Mouse (Mus musculus): ENCODE measurements around the gene Gng4.

Gng4 gene

GRCm38 (mm10) chr13:13820234-13821123 is 36.6 kb downstream of the Gng4 start:
- DNase-seq: no peak

- no peak for DNase-seq
Observed at GRCm38 (mm10) chr13:13824946-13825345, 41.1 kb downstream of the Gng4 start.

GRCm38 (mm10) chr13:13826533-13826932 is 42.7 kb downstream of the Gng4 start:
- DNase-seq: no peak

GRCm38 (mm10) chr13:13828125-13828524 is 44.3 kb downstream of the Gng4 start:
- no peak for DNase-seq

GRCm38 (mm10) chr13:13830469-13831074 is 46.7 kb downstream of the Gng4 start:
- no peak for DNase-seq

GRCm38 (mm10) chr13:13835180-13835579 is 51.3 kb downstream of the Gng4 start:
- no peak for DNase-seq

- DNase-seq: no peak
Observed at GRCm38 (mm10) chr13:13845021-13845420, 61.2 kb downstream of the Gng4 start.

- DNase-seq: no peak
Observed at GRCm38 (mm10) chr13:13847075-13847599, 63.3 kb downstream of the Gng4 start.

- no peak for DNase-seq
Observed at GRCm38 (mm10) chr13:13857190-13857589, 73.3 kb downstream of the Gng4 start.

- no peak for DNase-seq
Observed at GRCm38 (mm10) chr13:13862346-13862745, 78.5 kb downstream of the Gng4 start.

GRCm38 (mm10) chr13:13862941-13863340 is 79.1 kb downstream of the Gng4 start:
- no peak for DNase-seq

- no peak for DNase-seq
Observed at GRCm38 (mm10) chr13:13866339-13866738, 82.5 kb downstream of the Gng4 start.

- no peak for DNase-seq
Observed at GRCm38 (mm10) chr13:13867078-13867759, 83.4 kb downstream of the Gng4 start.

GRCm38 (mm10) chr13:13867922-13868321 is 84.1 kb downstream of the Gng4 start:
- no peak for DNase-seq

All from cerebellum, adult 9-10 months (tissue).